Mouse (Mus musculus): Measurements from ENCODE around the gene Utrn.

The Utrn gene

DNA sequence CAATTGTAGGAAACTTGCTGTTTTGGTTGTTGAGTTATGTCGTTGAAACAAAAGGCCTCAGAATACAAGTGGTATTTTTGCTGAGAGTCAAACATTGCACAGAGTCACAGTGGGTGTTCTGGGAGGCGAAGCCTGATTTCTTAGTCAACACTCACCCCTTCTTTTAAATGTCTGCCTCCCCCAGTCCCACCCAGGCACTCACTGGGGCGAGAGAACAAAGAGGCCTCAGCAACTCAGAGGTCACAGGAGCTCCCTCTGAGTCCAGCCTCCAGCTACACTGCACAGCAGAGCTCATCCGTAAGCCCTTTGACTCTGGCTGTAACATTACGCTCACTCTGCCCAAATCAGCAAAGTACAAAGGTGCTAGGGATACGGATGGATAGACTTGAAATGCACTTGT is 77.1 kb downstream of the Utrn start:
- DNase-seq: no peak

DNA sequence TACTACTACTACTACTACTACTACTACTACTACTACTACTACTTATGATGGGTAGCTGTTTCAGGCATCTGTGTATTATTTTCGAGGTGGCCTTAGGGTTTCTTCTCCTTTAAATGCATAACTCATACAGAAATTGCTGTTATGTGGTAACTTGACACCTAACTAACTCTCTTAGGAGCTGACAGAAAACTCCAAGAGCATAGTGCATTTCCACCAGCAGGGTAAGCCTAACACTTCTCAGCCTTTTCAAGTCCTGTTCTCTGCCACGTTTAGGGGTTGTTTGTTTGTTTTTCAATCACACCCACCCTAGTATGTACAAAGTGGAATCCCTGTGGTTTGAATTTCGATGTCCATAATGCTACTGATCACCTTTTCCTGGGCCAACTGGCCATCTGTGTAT is 78.3 kb downstream of the Utrn start:
- no peak for DNase-seq

DNA sequence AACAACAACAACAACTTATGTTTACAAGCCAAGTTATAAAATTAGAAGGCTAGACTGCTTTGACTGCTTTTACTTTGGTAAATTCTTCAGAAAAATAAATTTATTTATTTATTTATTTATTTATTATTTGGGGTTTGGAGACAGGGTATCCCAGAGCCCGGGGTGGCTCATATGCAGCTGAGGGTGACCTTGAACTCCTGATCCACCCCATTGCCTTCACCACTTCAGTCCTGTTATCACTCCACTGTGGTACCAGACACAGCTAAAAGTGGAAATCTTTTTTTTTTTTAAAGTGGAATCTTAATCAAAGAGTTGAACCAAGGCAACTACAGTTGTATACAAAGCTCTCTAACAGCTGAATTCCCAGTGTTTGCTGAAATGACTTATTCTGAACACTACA is 80.6 kb downstream of the Utrn start:
- no peak for DNase-seq

DNA sequence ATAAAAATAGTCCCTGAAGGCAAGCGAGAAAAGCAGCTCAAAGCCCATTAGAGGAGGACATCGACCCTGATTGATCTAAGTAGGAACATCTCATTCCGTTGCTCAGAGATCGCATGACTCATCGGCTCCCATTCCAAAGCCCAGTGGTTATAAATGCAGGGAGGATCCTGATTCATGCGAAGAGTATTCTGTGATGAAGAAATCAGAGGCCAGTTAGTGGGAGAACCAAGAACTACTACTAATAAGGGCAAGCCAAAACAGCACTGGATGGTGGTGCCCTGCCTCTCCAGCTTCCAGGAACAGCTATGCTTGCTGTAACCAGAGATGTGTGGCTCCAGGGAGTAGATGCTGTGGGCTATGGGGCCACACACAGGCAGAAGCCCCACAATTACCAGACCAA is 81.2 kb downstream of the Utrn start:
- no peak for DNase-seq

DNA sequence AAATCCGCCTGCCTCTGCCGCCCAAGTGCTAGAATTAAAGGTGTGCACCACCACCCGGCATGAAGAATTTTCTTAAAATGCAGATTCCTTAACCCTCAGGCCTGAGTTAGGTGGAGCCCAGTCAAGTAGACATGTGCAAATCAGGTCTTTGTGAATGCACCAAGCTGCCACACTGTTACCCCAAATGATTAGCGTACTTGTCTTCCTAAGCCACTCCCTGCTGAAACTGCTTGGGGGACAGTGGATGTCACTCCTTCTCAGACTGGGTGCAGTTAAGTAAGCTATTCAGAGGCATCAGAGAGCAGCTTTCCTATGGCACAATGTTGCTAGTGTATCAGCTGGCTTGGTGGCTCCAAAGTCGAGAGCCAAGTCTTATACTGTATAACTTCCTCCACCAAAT is 83.9 kb downstream of the Utrn start:
- no peak for DNase-seq

DNA sequence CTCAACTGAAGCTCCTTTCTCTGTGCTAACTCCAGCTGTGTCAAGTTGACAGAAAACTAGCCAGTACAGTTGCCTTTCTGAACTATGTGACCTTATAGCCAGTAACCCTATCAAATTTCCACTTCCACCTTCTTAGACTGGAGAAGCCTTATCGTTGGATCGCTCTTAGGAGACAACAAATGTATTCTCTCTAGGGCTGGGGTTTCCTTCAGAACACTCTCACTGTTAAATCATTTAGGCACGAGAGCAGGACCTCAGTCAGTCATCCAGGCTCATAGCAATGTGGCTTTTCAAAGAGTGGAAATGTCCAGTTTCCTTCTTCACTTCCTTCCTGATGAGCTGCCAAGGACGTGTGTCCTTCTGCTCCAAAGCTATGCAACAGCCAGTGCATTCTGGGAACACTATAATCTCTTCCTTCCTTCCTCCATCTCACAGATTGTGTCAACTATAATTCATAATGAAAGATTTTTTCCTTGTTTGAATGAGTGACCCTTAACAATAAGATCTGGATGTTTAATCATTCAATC is 87.7 kb downstream of the Utrn start:
- DNase-seq: peak; percentile 31

DNA sequence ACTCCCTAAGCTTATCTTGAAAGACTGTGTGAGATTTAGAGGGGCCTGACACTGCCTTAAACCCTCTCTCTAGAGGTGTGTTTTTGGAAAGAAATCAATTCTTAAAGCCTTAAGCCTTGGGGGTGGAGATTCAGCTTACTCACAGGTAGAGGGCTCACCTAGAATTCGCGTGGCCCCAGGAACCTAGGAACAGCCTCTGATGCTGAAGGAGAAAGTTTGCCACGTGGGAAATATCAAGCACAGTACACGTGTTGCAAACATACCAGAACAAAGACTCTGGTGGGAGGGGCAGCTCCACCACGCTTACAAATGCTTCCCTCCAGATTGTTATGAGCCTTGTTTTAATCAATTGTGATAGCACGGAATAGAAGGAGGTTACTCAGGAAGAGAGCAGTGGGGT is 96.0 kb downstream of the Utrn start:
- DNase-seq: no peak

DNA sequence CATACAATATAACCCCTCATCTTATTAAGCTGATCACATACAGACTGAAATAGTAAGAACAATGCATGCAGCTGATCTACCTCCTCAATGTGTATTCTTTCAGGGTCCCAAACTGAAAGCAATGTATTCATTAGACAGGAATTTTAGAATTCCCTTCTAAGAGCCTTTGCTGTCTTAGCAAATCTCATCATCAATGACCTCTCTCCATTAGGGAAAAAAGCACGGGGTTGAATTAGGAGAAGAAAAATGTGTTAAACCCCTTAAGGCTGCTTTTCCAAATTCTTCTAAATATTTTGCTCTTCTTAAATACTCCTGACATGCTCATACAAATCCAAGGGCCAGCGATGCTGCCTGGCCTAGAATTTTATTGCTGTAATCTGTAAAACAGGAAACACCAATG is 97.7 kb downstream of the Utrn start:
- no peak for DNase-seq

DNA sequence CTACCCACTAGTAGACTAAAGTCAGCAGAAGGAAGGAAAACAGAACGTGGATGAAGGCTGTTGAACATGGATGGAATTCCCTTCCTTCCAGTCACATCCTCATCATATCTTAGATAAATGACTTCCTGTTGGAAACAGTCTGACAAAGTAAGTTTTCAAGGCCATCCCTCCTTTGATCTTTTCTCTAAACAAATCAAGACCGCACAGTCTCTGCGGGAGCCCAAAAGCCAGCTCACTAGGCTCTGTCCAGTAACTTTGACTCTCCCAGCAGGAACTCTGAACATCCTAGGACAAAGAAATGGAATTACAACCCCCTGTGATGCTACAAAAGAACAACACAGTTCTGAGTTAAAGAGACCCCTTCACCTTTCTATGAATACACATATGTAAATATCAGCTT is 106.5 kb downstream of the Utrn start:
- DNase-seq: no peak

DNA sequence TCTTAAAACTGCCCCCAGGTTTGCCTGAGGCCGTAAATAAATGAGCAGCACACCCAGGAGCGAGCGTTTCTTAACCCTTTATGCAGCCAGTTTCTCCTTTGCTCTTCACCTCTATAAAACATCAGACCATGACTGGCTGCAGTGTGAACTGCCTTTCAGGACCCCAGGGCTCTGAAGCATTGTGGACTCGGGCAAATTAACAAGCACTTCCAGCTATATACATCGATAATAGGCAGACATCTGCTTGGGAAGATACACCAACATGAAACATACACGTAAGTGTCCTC is 110.5 kb downstream of the Utrn start:
- DNase-seq: no peak

DNA sequence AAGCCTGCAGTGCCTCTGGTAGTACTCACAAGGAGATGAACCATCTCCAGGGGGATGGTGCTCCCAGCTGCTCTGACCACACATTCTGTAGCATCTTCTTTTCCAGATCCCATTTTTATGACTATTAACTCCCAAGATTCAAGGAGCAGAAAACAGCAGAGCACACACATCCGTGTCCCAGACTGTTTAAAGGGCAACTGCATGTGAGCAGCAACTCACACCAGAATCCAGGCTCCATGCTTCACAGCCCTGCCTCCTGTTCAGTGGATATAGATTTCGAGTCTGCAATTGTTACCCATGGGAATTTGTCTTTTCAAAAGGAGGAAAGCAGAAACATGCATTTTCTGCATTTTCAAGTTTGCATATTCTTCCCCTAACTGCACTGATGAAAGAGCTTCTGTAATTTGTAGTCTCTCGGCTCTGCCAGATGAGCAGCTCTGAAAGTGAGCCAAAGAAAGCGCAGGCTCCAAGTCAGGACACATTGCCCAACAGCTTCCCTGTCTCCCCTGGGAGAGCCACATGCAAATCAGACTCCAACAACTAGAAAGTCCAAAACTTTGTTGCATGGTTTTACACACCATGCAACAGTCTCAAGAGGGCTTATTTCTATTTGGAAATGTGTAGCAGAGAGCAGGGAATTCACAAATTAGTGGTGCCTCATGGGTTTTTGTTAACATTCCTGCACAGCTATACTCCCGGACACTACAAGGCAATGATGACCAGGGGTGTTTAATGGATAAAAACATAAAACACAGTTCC is 111.0 kb downstream of the Utrn start:
- peak; percentile 60 for DNase-seq

DNA sequence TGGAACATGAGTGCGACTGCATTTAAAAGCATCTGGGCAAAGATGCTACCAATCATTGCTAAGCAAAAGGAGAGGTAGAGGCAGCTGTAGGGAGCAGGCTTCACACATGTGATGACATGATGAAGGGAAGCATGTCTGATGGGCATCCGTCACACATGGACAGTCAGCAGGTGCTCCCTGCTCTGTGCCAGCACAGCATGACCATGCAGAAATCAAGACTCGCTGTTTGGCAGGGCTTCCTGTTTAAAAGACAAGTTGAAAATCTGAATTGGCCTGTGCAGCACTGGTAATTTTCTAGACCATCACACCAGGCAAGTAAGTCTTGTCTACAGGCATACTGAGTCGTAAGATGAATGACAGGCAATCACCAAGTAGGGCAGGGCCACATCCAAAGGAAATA is 112.5 kb downstream of the Utrn start:
- DNase-seq: no peak

DNA sequence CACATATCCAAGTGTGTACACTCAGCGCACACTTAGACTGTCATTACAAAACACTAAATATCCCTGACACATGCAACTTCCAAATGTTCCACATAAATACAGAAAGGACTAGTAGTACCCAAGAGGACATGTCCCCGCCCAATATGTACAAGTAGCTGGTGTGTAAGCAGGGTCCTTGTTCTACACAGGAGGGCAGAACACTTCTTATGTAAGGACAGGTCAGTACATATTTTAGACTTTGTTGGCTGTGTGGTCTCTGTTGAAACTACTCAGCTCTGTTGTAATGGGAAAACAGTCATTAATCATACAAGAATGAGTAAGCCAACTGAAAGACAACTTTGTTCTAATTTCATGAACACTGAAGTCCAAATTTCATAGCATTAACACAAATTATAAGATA is 114.3 kb downstream of the Utrn start:
- no peak for DNase-seq

DNA sequence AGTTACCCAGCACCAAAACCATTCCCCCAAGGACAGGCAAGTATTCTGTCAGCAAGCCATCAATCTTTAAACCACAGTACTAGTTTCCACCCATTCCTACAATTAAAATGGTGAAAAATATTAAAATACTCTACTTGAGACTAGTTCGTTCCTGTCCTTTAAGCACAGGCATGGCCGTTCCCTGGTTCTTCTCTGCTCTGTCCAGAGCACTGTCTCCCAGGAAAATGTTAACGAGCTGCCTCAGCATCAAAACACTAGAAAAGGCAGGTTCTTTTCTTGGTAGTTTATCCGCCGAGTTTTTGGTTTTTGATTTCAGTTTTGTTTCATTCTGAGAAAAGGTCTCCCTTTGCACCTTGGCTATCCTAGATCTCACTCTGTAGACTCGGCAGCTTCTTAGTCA is 115.0 kb downstream of the Utrn start:
- no peak for DNase-seq

DNA sequence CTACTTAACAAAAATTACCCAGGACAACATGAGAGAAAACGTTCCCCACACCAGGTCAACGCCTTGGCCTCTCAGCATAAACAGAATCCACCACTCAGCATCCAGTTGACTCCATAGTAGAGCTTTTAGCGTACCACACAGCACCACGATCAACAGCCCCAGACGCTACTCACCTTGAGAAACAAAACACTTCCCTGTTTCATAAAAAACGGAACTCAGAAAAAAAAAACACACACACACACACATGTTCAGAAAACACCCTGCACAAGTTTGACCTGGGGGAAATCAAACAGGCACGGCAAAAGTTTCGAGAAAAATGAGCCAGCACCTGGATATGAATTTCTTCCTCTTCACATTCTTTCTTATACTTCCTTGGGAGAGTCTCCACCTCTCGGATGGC is 125.4 kb downstream of the Utrn start:
- no peak for DNase-seq

DNA sequence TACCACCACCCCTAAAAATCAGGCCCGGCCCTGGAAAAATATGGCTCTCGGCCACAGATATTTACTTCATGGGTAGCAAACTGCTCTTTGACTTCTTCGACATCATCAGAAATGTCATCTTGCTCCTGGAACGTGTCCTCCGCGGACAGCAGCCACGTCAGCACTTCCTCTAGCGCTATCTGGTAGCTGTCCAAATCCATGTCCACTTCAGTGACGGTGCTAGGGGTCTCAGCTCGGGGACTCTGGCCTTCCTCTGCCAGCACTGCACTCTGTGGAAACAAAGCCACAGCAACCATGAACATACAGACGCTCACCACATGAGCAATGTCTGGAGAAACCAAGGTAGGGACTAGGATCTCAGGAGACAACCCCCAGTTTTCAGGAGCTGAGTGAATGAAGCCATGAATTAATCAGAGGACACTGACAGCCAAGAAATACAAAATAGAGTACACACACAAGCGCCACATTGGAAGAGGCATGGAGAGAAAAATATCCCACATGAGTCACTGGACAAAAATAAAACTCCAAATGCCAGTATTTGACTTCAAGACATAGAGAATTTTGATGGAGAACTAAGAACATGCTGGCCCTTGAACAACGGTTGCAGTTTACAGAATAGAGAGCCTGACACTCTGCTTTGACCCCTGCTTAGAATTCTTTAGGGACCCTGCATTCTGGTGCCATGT is 129.7 kb downstream of the Utrn start:
- DNase-seq: no peak

DNA sequence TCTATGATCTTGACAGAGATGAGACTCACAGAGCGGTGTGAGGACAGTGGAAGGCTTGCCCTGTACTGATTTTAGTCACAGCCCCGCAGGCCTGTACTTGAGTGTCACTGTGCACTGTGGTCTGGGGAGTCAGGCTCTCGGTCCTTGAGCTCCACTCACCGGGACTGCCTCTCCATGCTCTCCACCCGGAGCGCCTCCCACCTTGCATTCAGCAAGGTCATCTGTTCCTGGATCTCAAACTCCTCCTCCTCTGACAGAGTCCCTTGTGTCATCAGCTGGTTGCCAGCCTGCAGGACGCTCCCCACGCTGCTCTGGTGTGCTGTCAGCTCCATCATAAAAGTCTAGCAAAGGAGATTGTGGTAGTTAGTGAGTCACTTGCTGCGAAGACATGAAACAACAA is 131.2 kb downstream of the Utrn start:
- no peak for DNase-seq

DNA sequence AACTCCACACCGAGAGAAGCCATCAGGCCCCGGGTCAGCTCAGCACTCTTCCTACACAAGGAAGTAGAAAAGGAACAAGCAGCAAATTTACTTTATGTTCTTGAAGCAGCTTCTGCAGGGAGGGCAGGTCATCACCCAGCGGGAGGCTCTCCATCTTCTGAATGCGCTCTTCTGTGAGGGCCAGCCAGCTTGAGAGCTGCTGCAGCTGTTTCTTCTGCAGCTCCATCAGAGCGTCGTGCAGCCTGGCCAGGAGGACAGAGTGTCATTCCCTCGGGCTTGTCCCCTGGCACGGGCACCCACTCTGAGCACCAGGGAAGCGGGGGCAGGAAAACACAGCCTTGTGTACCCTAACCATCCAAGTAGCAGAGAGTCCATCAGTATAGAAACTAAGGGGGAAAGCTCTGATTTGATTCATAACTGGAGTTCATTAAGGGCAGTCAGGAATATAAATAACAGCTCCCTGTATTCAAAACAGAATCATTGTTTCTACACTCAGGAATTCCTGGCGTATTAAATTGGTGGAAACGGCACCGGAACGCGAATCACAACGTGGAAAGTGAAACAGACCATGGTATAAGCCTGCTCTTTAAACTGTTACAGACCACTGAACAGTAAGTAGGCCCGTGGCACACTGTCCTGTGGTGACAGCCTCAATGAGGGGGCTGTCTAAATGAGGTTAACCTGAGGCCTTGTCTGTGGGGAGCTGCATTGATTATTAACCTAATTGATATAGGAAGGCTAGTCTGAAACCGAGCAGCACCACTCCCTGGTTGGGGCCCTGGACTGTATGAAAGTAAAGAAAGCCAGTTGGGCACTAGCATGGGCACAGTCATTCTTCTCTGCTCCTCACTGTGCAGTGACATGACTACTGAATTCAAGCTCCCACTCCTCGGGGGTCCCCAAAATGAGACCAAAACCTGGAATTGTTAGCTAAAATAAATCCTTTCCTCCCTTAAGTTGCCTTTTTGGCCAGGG is 132.0 kb downstream of the Utrn start:
- peak; percentile 48 for DNase-seq

DNA sequence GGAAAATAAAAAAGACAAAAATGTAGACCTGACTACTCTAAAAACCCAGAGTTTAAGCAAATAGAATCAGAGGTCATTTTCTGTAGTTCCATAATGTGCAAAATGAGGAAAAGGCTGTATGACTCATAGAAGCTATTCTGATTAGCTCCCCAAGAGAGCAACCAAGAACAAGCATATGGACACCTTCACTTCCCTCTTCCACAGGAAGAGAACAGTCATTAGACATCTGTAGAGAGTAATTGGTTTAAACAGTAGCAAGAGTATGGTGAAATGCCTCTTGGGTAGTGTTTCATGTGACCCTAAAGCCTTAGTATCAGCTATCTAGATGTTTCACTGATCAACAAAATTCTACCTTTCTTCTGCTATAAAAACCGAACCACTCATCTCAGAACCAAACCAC is 133.5 kb downstream of the Utrn start:
- no peak for DNase-seq

DNA sequence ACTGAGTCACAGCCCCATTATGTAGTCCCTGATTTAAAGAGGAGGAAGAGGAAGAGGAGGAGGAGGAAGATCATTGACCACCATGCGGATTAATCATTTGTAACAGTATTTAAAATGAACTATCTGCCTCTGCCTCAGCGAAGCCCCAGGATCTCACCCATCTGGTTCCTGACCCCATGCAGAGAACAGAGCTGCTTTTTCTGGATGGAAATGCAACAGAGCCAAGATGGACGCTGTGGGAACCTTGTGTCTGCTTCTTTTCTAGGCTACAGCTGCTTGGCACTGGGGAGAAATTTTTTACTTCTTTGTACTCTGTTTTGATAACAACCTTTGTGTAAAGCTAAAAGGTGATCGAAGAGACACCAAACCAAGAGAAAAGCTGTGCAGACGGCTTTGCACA is 137.7 kb downstream of the Utrn start:
- DNase-seq: no peak

DNA sequence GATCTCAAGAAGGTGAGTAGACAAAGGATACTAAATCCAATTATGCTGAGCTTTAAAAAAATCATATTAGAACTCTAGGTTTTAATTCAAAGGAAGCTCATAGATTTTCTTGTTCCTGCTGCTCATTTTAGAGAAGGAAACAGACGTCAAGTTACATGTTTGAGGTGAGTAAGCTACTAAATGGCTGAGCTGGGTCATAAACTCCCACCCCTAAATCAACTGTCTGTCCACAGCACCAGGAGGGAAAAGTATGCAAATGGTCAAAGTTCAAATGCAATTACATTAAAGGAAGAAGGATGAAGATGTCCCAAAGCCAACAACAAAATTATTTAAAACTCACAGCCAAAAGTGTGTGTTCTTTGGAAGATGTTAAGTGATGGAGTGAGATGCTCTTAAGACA is 139.5 kb downstream of the Utrn start:
- no peak for DNase-seq

DNA sequence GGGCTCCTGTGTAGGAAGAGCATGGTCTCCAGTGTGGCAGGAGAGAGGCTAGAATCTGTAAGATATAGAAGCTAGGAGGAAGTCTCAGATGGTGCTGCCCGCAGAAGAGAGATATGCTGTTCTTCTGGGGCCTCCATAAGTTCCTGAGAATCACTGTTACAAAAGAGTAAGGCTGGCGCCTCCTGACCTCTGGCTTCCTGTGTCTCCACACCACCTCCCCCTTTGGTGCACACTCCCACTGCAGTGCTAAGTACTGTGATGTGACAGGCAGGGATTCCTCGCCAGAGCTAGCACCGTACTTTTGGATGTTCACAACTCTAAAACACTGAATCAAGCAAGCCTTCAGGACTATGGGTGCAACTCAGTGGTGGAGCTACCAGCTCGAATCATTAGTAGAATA is 140.1 kb downstream of the Utrn start:
- no peak for DNase-seq

DNA sequence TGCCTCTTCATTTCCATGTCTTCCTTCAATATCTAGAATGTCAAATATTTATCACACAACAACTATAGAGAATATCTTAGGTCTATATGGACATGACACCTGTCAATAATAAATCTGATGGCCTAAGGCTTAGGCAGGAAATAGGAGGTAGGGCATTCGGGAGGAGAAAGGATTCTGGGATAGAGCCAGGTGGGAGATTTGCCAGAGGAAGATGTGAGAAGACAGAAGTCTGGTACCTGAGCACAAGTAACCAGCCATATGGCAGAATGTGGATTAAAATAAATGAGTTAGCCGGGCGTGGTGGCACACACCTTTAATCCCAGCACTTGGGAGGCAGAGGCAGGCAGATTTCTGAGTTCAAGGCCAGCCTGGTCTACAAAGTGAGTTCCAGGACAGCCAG is 141.3 kb downstream of the Utrn start:
- no peak for DNase-seq
